Mouse (Mus musculus): ENCODE measurements at regions not wholly inside any gene's neighbourhood (a gene's known extent, or its start where the extent isn't known, plus 50 kb on each side); places are given as distances from the start of the nearest gene placed in this dataset.

GRCm38 (mm10) chr3:83553858-83554257, 212.3 kb upstream of the Sfrp2 start:
- no peak for DNase-seq (ENCODE audit: low read depth, low spot score)

- DNase-seq (ENCODE audit: low read depth, low spot score), result no peak
Measured at GRCm38 (mm10) chr3:83556788-83557515, 209.2 kb upstream of the Sfrp2 start.

GRCm38 (mm10) chr3:83562026-83562425, 204.1 kb upstream of the Sfrp2 start:
- no peak for DNase-seq (ENCODE audit: low read depth, low spot score)

GRCm38 (mm10) chr3:83575526-83575925, 190.6 kb upstream of the Sfrp2 start:
- no peak for DNase-seq (ENCODE audit: low read depth, low spot score)

GRCm38 (mm10) chr3:83576155-83576554, 190.0 kb upstream of the Sfrp2 start:
- DNase-seq (ENCODE audit: low read depth, low spot score), result no peak

- no peak for DNase-seq (ENCODE audit: low read depth, low spot score)
Measured at GRCm38 (mm10) chr3:83580766-83581165, 185.4 kb upstream of the Sfrp2 start.

GRCm38 (mm10) chr3:83582256-83582655, 183.9 kb upstream of the Sfrp2 start:
- DNase-seq (ENCODE audit: low read depth, low spot score), result no peak

- no peak for DNase-seq (ENCODE audit: low read depth, low spot score)
Measured at GRCm38 (mm10) chr3:83583071-83583672, 182.9 kb upstream of the Sfrp2 start.

- no peak for DNase-seq (ENCODE audit: low read depth, low spot score)
Measured at GRCm38 (mm10) chr3:83586086-83586485, 180.0 kb upstream of the Sfrp2 start.

GRCm38 (mm10) chr3:83586551-83586950, 179.6 kb upstream of the Sfrp2 start:
- DNase-seq (ENCODE audit: low read depth, low spot score), result no peak

- DNase-seq (ENCODE audit: low read depth, low spot score), result no peak
Measured at GRCm38 (mm10) chr3:83589127-83589526, 177.0 kb upstream of the Sfrp2 start.

GRCm38 (mm10) chr3:83591206-83591605, 174.9 kb upstream of the Sfrp2 start:
- DNase-seq (ENCODE audit: low read depth, low spot score), result no peak

- no peak for DNase-seq (ENCODE audit: low read depth, low spot score)
Measured at GRCm38 (mm10) chr3:83593321-83593720, 172.8 kb upstream of the Sfrp2 start.

- no peak for DNase-seq (ENCODE audit: low read depth, low spot score)
Measured at GRCm38 (mm10) chr3:83601506-83601905, 164.6 kb upstream of the Sfrp2 start.

- no peak for DNase-seq (ENCODE audit: low read depth, low spot score)
Measured at GRCm38 (mm10) chr3:83609095-83609770, 156.9 kb upstream of the Sfrp2 start.

- no peak for DNase-seq (ENCODE audit: low read depth, low spot score)
Measured at GRCm38 (mm10) chr3:83620435-83620834, 145.7 kb upstream of the Sfrp2 start.

- no peak for DNase-seq (ENCODE audit: low read depth, low spot score)
Measured at GRCm38 (mm10) chr3:83633032-83633431, 133.1 kb upstream of the Sfrp2 start.

- DNase-seq (ENCODE audit: low read depth, low spot score), result no peak
Measured at GRCm38 (mm10) chr3:83640433-83640832, 125.7 kb upstream of the Sfrp2 start.

- no peak for DNase-seq (ENCODE audit: low read depth, low spot score)
Measured at GRCm38 (mm10) chr3:83663716-83664115, 102.4 kb upstream of the Sfrp2 start.

- no peak for DNase-seq (ENCODE audit: low read depth, low spot score)
Measured at GRCm38 (mm10) chr3:83676147-83676546, 90.0 kb upstream of the Sfrp2 start.

GRCm38 (mm10) chr3:83686611-83687010, 79.5 kb upstream of the Sfrp2 start:
- no peak for DNase-seq (ENCODE audit: low read depth, low spot score)

GRCm38 (mm10) chr3:83687503-83687902, 78.6 kb upstream of the Sfrp2 start:
- DNase-seq (ENCODE audit: low read depth, low spot score), result no peak

Data from brain, embryonic 18.5 days (tissue).